Mouse (Mus musculus): ENCODE results near the gene Mtch1.

Gene Mtch1

DNA sequence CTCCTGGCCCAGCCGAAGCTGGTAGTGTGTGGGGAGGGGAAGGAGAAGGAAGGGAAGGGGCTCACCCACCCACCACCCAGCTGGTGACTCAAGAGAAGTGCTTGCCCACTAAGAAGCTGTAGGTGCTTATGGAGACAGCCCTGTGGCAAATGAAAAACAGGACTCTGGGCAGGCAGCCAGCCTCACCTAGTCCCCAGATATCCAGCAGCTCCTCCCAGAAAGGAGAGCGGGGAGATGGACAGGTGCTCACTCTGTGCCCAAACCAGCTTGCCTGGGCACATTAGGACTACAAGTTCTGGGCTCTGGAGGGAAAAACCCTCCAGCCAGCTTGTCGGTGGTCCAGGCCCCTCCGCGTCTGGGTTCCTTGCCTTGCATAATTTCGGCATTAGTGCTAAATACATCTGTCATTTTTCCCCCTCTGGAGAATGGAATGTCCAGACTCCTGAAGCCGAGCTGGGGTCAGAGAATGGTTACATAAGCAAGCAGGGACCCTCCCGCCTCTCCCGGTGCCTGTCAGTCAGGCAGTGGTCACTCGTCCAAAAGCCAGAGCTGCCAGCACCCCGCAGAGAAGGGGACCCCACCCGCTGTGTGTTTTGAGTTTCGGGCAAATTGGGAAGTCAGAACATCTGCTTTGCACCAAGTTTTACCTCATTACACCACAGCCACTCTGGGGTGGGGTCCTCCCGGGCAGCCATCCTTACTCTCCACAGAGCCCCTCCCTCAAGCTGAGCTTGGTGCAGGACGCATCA lies 42.5 kb downstream of the Mtch1 start:
- DNase-seq (ENCODE audit: low spot score), result no peak

DNA sequence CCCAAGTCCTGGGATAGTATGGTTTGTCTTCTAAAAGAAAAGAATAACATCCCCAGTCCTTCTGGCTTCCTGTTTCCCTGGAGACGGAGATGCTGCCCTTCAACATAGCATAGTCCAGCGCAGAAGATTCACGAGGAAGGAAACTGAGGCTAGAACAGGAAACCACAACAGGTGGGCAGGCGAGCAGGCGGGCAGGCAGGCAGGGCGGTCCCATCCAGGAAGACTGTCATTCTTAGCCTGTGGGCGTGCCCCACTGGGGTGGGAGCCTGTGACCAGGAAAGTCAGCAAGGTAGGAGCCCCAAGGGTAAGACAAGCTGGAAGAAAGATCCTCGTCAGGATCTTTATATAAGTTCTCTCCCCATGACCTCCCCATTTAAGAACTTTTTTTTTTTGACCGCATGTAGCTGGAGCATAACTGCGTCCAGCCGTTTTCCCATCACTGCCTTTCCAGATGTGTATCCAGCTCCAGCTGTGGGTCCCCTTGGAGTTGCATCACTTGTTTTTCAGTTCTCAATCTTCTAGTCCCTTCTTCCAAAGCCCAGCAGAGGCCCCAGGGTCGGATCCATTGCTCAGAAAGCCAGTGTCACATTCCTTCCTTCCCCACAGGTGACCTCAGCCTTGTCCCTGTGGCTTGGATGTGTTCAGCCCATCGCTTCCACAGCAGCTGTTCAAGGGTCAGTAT lies 43.2 kb downstream of the Mtch1 start:
- no peak for DNase-seq (ENCODE audit: low spot score)

DNA sequence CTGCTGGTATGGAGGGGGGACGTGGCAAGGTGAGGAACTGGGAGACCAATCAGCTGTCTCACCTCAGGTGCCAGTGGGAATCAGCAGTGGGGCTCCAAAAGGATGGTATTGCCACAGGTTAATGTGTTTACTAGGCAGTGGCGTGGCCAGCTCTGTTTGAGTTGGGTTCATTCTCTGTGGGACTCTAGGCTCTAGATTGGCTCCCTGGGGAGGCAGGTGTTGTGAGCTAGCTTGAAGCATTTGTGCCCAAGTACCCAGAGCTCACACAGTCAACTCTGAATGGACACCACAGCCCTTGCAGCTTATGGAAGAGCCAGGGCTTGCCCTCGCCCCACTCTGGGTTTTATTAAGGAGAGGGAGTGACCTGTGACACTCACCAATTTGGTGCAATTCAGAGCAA lies 43.9 kb downstream of the Mtch1 start:
- no peak for DNase-seq (ENCODE audit: low spot score)

- DNase-seq (ENCODE audit: low spot score), result no peak
Observed at GRCm38 (mm10) chr17:29303087-29303486, 44.6 kb downstream of the Mtch1 start.

GRCm38 (mm10) chr17:29302149-29302548 lies 45.6 kb downstream of the Mtch1 start:
- DNase-seq (ENCODE audit: low spot score), result no peak

DNA sequence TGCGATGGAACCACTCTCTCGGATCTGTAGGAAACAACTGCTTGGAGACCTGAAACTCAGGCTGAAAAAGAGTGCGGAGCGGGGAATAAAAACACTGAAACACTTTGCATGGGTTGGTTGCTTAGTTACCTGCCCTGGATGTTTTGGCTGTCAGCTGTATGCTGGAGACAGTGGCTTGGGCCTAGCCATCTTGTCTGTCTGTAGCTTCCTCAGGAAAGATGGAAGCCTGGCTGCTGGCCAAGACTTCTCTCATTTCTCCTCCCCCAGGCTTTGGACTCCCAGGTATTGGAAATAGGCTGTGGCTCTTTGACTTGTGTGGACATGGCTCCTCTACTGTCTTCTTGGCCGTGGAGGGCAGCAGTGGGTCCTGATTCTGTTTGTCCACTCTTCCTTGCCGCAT lies 46.3 kb downstream of the Mtch1 start:
- DNase-seq (ENCODE audit: low spot score), result no peak

GRCm38 (mm10) chr17:29300926-29301325 lies 46.8 kb downstream of the Mtch1 start:
- DNase-seq (ENCODE audit: low spot score), result no peak

GRCm38 (mm10) chr17:29299282-29299681 lies 48.5 kb downstream of the Mtch1 start:
- DNase-seq (ENCODE audit: low spot score), result no peak

GRCm38 (mm10) chr17:29297813-29298212 lies 49.9 kb downstream of the Mtch1 start:
- DNase-seq (ENCODE audit: low spot score), result no peak

- no peak for DNase-seq (ENCODE audit: low spot score)
Observed at GRCm38 (mm10) chr17:29297321-29297720, 50.4 kb downstream of the Mtch1 start.

DNA sequence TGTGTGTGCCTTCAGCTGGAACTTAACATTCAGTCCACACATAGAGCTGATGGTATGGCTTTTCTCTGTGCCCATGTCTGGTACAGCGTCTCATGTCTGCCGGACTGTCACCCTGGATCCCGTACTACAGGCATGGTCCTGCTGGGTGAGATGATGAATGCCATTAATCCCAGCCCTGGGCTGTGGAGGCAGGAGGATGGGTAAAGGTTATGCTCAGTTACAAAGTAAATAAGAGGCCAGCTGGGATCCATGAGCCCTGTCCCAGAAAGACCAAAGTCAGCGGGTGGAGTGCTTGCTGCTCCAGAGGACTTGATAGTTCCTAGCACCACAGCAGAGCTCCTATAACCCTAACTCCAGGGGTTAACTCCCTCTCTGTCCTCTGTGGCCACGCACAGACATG lies 51.9 kb downstream of the Mtch1 start:
- no peak for DNase-seq (ENCODE audit: low spot score)

GRCm38 (mm10) chr17:29293807-29294605 lies 53.7 kb downstream of the Mtch1 start:
- no peak for DNase-seq (ENCODE audit: low spot score)

DNA sequence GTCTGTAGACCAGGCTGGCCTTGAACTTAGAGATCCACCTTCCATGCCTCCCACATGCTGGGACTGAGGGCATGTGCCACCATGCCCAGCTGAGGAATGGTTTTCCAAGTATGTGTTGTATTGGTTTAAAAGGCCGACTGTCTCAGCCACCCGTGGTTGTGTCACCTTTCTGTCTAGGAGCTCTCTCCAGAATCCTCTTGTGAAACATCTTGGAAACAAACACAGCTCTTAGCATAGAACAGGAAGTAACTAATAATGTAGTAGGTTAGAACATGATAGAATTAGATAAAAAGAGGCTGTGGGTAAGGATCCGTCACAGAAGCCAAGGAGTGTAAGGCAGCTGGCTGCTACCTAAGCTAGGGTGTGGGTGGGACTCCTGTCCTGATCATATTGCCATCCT lies 54.7 kb downstream of the Mtch1 start:
- no peak for DNase-seq (ENCODE audit: low spot score)

GRCm38 (mm10) chr17:29291793-29292192 lies 55.9 kb downstream of the Mtch1 start:
- no peak for DNase-seq (ENCODE audit: low spot score)

DNA sequence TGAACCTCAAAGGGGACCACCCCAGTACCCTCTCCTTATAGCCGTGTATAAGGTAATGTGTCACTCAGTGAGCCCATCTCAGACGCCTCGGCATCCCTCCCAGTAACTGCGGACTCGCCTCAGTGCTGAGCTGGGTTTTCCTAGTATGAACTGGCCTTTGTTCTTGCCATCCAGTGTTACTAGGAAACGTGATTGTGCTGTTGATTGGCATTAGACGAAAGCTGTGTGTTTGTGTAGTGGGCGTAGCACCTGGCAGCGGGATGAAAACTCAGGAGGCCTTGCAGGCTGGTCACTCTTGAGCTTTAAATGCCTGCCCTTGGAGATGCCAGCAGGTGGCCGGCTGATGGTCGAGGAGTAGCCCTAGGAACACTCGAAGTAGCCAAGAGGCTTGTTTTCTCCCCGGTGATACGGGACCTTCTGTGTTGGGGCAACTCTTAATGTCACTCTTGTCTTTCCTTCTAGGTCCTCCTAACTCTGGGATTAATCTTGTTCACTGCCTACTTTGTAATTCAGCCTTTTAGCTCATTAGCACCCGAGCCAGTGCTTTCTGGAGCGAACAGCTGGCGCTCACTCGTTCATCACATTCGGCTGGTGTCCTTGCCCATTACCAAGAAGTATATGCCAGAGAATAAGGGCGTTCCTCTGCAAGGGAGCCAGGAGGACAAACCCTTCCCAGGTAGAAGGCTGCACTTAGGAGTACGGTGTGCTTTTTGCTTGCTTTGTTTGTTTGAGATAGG lies 65.3 kb downstream of the Mtch1 start:
- no peak for DNase-seq (ENCODE audit: low spot score)
